Mouse (Mus musculus) ES-Bruce4 (cell line): ENCODE data around the gene Btla.

Source experiments
- CTCF ChIP-seq: IDR thresholded peaks from one replicate; pipeline ENCODE4 v1.8.1; 2011; ENCODE audit warnings: low read depth, low read length
- EP300 ChIP-seq: IDR thresholded peaks from 2 replicates; pipeline ENCODE4 v1.6.1; 2011; ENCODE audit warnings: low read depth, low read length; ENCODE audit not compliant: insufficient read depth

DNA sequence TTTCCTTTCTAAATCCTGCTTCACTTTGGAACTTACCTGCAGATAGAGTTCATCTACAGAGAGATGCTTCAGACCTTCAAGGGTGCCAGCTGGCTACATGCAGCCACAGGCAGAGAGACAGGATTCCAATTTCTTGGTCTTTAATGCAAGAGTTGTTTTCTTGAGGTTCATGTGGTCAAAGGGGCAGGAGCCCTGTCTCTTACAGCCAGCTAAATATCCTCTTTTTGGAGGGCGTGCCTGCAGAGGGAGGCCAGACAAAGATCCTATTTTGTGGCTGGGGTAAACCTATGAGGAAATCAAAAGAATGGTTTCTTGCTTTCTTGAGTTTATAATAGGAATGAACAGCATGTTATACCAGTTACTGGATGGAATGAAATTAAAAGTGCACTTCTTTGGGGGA, 33.5 kb downstream of the Btla start:
- no peak for TF ChIP-seq CTCF
- TF ChIP-seq EP300, result no peak
